Mouse (Mus musculus) liver, adult 2 months (tissue): ENCODE measurements around the gene Fbxl12. TPM values are rescaled to one million over a fixed set of nuclear protein-coding genes. Genes with fewer than 3 reads are reported as not detected.

Experiments used
- DNase-seq: peaks from one replicate; pipeline ENCODE4 v3.0.0-alpha.2; 2011; ENCODE audit warnings: low read depth, low spot score; ENCODE audit errors: extremely low read depth
- H3K27ac ChIP-seq: fragments of 200-500 bp; replicated peaks from 2 replicates; pipeline ENCODE4 v1.5.1; 2012; ENCODE audit warnings: low read depth, mild to moderate bottlenecking, control low read depth, inconsistent platforms, low read length; ENCODE audit not compliant: insufficient read depth
- H3K27me3 ChIP-seq: fragments of 200-500 bp; 2 replicates; pipeline ENCODE4 v1.6.1; 2012; ENCODE audit warnings: mild to moderate bottlenecking, moderate library complexity, low read length, inconsistent platforms; ENCODE audit not compliant: control insufficient read depth, insufficient read depth
- H3K36me3 ChIP-seq: fragments of 200-500 bp; 2 replicates; pipeline ENCODE4 v1.6.1; 2012; ENCODE audit warnings: low read length, inconsistent platforms; ENCODE audit not compliant: control insufficient read depth, insufficient read depth
- H3K4me1 ChIP-seq: fragments of 200-500 bp; 2 replicates; pipeline ENCODE4 v1.6.1; 2011; ENCODE audit warnings: low read length; ENCODE audit not compliant: control insufficient read depth, insufficient read depth
- H3K4me3 ChIP-seq: fragments of 200-500 bp; 2 replicates; pipeline ENCODE4 v1.5.1; 2011; ENCODE audit warnings: low read depth, mild to moderate bottlenecking, control low read depth, low read length, moderate library complexity; ENCODE audit not compliant: insufficient read depth
- H3K79me2 ChIP-seq: fragments of 200-500 bp; 2 replicates; pipeline ENCODE4 v1.6.1; 2012; ENCODE audit warnings: inconsistent platforms, mild to moderate bottlenecking, low read length, moderate library complexity; ENCODE audit not compliant: control insufficient read depth, insufficient read depth
- H3K9ac ChIP-seq: fragments of 200-500 bp; 2 replicates; pipeline ENCODE4 v1.6.1; 2012; ENCODE audit warnings: low read depth, mild to moderate bottlenecking, control low read depth, inconsistent platforms, low read length
- CTCF ChIP-seq: fragments of 200-500 bp; IDR thresholded peaks from 2 replicates; pipeline ENCODE4 v1.5.1; 2011; ENCODE audit warnings: low read depth, low read length, control low read depth
- POLR2A ChIP-seq: fragments of 200-500 bp; IDR thresholded peaks from 2 replicates; pipeline ENCODE4 v1.6.1; 2011; ENCODE audit warnings: low read length, control low read depth; ENCODE audit not compliant: insufficient read depth; ENCODE audit errors: extremely low read depth
- WGBS: fragments of 180-500 bp; shearing (Covaris S2); methylation state at CpG from one replicate; pipeline ENCODE4 v1.1.7; 2018; 5-methylcytosine and 5-hydroxymethylcytosine counted together
- polyA plus RNA-seq: library from polyadenylated mRNA; depleted of rRNA; stranded (reverse); fragments of >200 nt; gene quantifications from 2 replicates; pipeline ENCODE4 v1.2.3, GENCODE M21; 2012
- total RNA-seq: library from RNA; depleted of rRNA; stranded (reverse); fragments of >200 nt; gene quantifications from 2 replicates; pipeline ENCODE4 v1.2.3, GENCODE M21; 2014

The Fbxl12 gene
- total and polyA plus RNA-seq, 2 experiments: 2.8 to 16.2 TPM

DNA sequence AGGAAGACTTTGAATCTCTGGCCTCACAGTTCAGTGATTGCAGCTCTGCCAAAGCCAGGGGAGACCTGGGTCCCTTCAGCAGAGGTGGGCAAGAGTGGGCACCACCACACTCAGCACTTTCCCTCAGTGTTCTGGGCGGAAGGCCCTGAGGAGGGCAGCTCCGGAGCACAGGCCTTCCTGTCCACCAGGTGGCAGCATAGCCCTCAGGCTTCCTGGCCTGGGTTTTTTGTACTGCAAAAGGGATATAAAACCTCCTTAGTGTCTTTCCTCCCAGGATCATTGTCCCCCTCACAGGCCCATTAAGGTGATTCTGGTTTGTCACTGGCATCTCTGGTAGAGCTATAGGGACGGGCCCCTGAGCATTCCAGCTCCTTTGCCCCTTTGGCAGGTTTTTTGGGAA lies 17.8 kb upstream of the Fbxl12 start:
- H3K27me3 ChIP-seq: no peaks in the 10 kb centered on the region
- 70% methylated on average over 3 of the region's 3 CpGs for WGBS
- TF ChIP-seq CTCF: peak; percentile 90
- no peak for TF ChIP-seq POLR2A
- no peak overlapping the region for H3K4me3 ChIP-seq
- H3K79me2 ChIP-seq: no peaks in the 10 kb centered on the region
- H3K36me3 ChIP-seq: no peaks in the 10 kb centered on the region; the same call in 1 of the 2 replicates
- peaks cover 3% of the 10 kb centered on the region; the same call in 1 of the 2 replicates for H3K4me1 ChIP-seq
- DNase-seq: peak; percentile 21
- no peak overlapping the region for H3K9ac ChIP-seq
- H3K27ac ChIP-seq: no peak overlapping the region

- Histone ChIP-seq H3K4me3 (no peak overlapping the region), H3K27ac (no peak overlapping the region), H3K4me1 (peaks cover 10% of the 10 kb centered on the region), H3K9ac (no peak overlapping the region), H3K36me3 (no peaks in the 10 kb centered on the region; the same call in 1 of the 2 replicates), H3K27me3 (no peaks in the 10 kb centered on the region), H3K79me2 (peaks cover 21% of the 10 kb centered on the region)
- 49% methylated on average over 3 of the region's 3 CpGs for WGBS
- no peak for TF ChIP-seq POLR2A
- TF ChIP-seq CTCF: no peak
- peak; percentile 23 for DNase-seq
These were observed 13.0 kb upstream of the Fbxl12 start for GRCm38 (mm10) chr9:20657546-20657945.

- 93% methylated on average over 3 of the region's 3 CpGs for WGBS
- Histone ChIP-seq H3K9ac (no peak overlapping the region), H3K4me3 (no peak overlapping the region), H3K27me3 (no peaks in the 10 kb centered on the region), H3K79me2 (peaks cover 27% of the 10 kb centered on the region), H3K27ac (no peak overlapping the region), H3K36me3 (no peaks in the 10 kb centered on the region), H3K4me1 (peaks cover 16% of the 10 kb centered on the region)
- no peak for TF ChIP-seq POLR2A
- no peak for TF ChIP-seq CTCF
- DNase-seq: no peak
These were observed 9.3 kb upstream of the Fbxl12 start for GRCm38 (mm10) chr9:20653859-20654258.

- TF ChIP-seq POLR2A (no peak), CTCF (no peak)
- no peak for DNase-seq
- Histone ChIP-seq H3K36me3 (no peaks in the 10 kb centered on the region), H3K4me3 (peak overlapping the region; percentile 77), H3K27me3 (no peaks in the 10 kb centered on the region), H3K79me2 (peaks cover 27% of the 10 kb centered on the region), H3K27ac (no peak overlapping the region), H3K9ac (peak overlapping the region; percentile 71), H3K4me1 (peaks cover 12% of the 10 kb centered on the region)
- WGBS: under 1% methylated on average over 25 of the region's 25 CpGs
These were observed 7.7 kb upstream of the Fbxl12 start for GRCm38 (mm10) chr9:20652260-20652658.

GRCm38 (mm10) chr9:20651602-20652259 lies 7.2 kb upstream of the Fbxl12 start, which contains the start of gene Pin1:
Gene Pin1 (plus strand): TSS chr9:20652095.
- H3K27me3 ChIP-seq: no peaks in the 10 kb centered on the region
- under 1% methylated on average over 45 of the region's 45 CpGs for WGBS
- no peak for TF ChIP-seq CTCF
- peak; percentile 63 for TF ChIP-seq POLR2A
- peak; percentile 100 for DNase-seq
- H3K9ac ChIP-seq: peak within 1 kb of the TSS; percentile 71
- no peaks in the 10 kb centered on the region for H3K36me3 ChIP-seq
- H3K79me2 ChIP-seq: peaks cover 27% of the 10 kb centered on the region
- H3K27ac ChIP-seq: no peak within 1 kb of the TSS
- peak within 1 kb of the TSS; percentile 77 for H3K4me3 ChIP-seq
- H3K4me1 ChIP-seq: peaks cover 10% of the 10 kb centered on the region

DNA sequence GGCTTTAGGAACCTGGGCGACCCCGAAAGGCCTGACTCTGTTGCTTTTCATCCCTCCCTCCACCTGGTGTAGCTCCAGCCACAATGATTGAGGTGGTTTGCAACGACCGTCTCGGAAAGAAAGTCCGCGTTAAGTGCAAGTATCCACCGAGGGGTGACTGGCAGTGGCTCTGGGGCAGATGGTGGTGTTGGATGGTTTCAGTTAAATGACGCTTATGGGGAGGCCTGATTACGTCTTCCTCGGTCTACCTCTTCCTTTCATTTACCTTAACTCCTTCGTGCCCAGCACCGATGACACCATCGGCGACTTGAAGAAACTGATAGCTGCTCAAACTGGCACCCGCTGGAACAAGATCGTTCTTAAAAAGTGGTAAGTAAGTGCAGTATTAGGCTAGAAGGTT lies 554 bp upstream of the Fbxl12 start:
- DNase-seq: peak; percentile 21
- Histone ChIP-seq H3K79me2 (peaks cover 11% of the 10 kb centered on the region), H3K36me3 (0 out of 2 replicates have a peak, but pooled peaks cover 1% of the 10 kb centered on the region), H3K27ac (peak overlapping the region; percentile 75), H3K27me3 (no peaks in the 10 kb centered on the region), H3K9ac (peak overlapping the region; percentile 85), H3K4me3 (peak overlapping the region; percentile 77), H3K4me1 (peaks cover 14% of the 10 kb centered on the region)
- WGBS: 2% methylated on average over 17 of the region's 17 CpGs
- TF ChIP-seq POLR2A (no peak), CTCF (no peak)
